Mouse (Mus musculus) MEL (cell line): ENCODE measurements around the gene Dedd.

Experiments used
- CHD2 ChIP-seq: IDR thresholded peaks from 2 replicates; pipeline ENCODE4 v1.6.1; 2011; ENCODE audit warnings: low read length, improper control_type of control experiment
- CTCF ChIP-seq, 3 experiments: IDR thresholded peaks in 2 of 3; conservative IDR thresholded peaks in 1 of 3; 2 replicates each; pipeline ENCODE4 v1.5.1; 2011 to 2012; ENCODE audit warnings: low read length in 3 of 3, low read depth in 2 of 3, mild to moderate bottlenecking in 2 of 3, improper control_type of control experiment in 1 of 3, inconsistent platforms in 1 of 3, mixed read lengths in 1 of 3, moderate library complexity in 1 of 3; ENCODE audit not compliant: control insufficient read depth in 1 of 3, insufficient read depth in 1 of 3, poor library complexity in 1 of 3, severe bottlenecking in 1 of 3
- ETS1 ChIP-seq: IDR thresholded peaks from 2 replicates; pipeline ENCODE4 v1.6.1; 2012; ENCODE audit warnings: low read depth, mild to moderate bottlenecking, inconsistent platforms, low read length, improper control_type of control experiment, moderate library complexity

- no peak for TF ChIP-seq ETS1
- no peak for TF ChIP-seq CTCF (IDR thresholded peaks at IDR 0.05 in 2 of 3, conservative IDR thresholded peaks at IDR 0.05 in 1 of 3; ENCODE audit: control insufficient read depth in 1 of 3, insufficient read depth in 1 of 3, low read depth in 2 of 3, low read length in 3 of 3, poor library complexity in 1 of 3, severe bottlenecking in 1 of 3)
- TF ChIP-seq CHD2, result no peak
Measured at GRCm38 (mm10) chr1:171295063-171295402, 33.9 kb upstream of the Dedd start.
